Mouse (Mus musculus): ENCODE measurements around the gene Pitpnm1.
A peak's percentile ranks its signal among the peaks of the same experiment; 100 is the strongest.

Gene Pitpnm1

GRCm38 (mm10) chr19:4143759-4144268 is 44.0 kb downstream of the Pitpnm1 start, which contains the start of gene Cabp4:
Gene Cabp4 (minus strand): TSS chr19:4144033.
- no peak for DNase-seq

GRCm38 (mm10) chr19:4144550-4145498 is 45.0 kb downstream of the Pitpnm1 start:
- DNase-seq, result no peak

- DNase-seq, result no peak
Measured at GRCm38 (mm10) chr19:4145936-4146335, 46.1 kb downstream of the Pitpnm1 start.

- DNase-seq, result no peak
Measured at GRCm38 (mm10) chr19:4146366-4147021, 46.7 kb downstream of the Pitpnm1 start.

GRCm38 (mm10) chr19:4147022-4147405 is 47.2 kb downstream of the Pitpnm1 start:
- no peak for DNase-seq

- DNase-seq, result no peak
Measured at GRCm38 (mm10) chr19:4147782-4148490, 48.1 kb downstream of the Pitpnm1 start.

GRCm38 (mm10) chr19:4148491-4148806 is 48.7 kb downstream of the Pitpnm1 start, which contains the start of gene Coro1b:
Gene Coro1b (plus strand): TSS chr19:4148619.
- DNase-seq, result peak; percentile 98

- no peak for DNase-seq
Measured at GRCm38 (mm10) chr19:4148819-4149218, 49.0 kb downstream of the Pitpnm1 start.

GRCm38 (mm10) chr19:4149283-4149682 is 49.5 kb downstream of the Pitpnm1 start:
- DNase-seq, result no peak

- DNase-seq, result no peak
Measured at GRCm38 (mm10) chr19:4149764-4150461, 50.1 kb downstream of the Pitpnm1 start.

GRCm38 (mm10) chr19:4150567-4151487 is 51.0 kb downstream of the Pitpnm1 start:
- no peak for DNase-seq

- DNase-seq, result no peak
Measured at GRCm38 (mm10) chr19:4151488-4151860, 51.7 kb downstream of the Pitpnm1 start.

GRCm38 (mm10) chr19:4151898-4152297 is 52.1 kb downstream of the Pitpnm1 start:
- no peak for DNase-seq

GRCm38 (mm10) chr19:4152445-4153231 is 52.8 kb downstream of the Pitpnm1 start:
- no peak for DNase-seq

- DNase-seq, result no peak
Measured at GRCm38 (mm10) chr19:4153232-4153654, 53.4 kb downstream of the Pitpnm1 start, which contains the start of gene Ptprcap. Gene Ptprcap (plus strand): TSS chr19:4153604.

GRCm38 (mm10) chr19:4154437-4155222 is 54.8 kb downstream of the Pitpnm1 start:
- no peak for DNase-seq

GRCm38 (mm10) chr19:4155223-4156072 is 55.6 kb downstream of the Pitpnm1 start:
- DNase-seq, result no peak

GRCm38 (mm10) chr19:4156073-4156579 is 56.3 kb downstream of the Pitpnm1 start:
- DNase-seq, result no peak

Measured in lung, postnatal 14 days (tissue).